Mouse (Mus musculus) C2C12 (cell line): ENCODE data around the gene Ppm1h.

Experiments
- CTCF ChIP-seq: IDR thresholded peaks from one replicate; pipeline ENCODE4 v1.5.1; 2011; ENCODE audit not compliant: control insufficient read depth, insufficient read depth, insufficient read length
- MYOG ChIP-seq: IDR thresholded peaks from one replicate; pipeline ENCODE4 v1.6.1; 2011; ENCODE audit not compliant: control insufficient read depth, insufficient read length; ENCODE audit errors: extremely low read depth

GRCm38 (mm10) chr10:122958699-122959098 is 280.1 kb downstream of the Ppm1h start:
- TF ChIP-seq CTCF: no peak
- no peak for TF ChIP-seq MYOG
